Comparison of ENCODE assay signal across 23 mouse cellular contexts in the genomic region with DNA sequence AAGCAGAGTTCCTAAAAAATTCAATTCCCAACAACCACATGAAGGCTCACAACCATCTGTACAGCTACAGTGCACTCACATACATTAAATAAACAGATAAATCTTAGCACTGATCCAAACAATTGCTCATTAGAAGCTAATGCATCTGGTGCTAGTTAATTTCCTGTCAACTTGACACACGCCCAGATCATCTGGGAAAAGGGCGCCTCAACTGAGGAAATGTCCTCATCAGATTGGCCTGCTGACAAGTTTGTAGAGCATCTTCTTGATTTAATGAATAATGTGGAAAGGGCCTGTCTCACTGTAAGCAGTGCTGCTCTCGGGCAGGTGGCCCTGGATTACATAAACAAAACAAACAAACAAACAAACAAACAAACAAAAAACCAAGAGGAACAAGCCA.
"Had no signal": no experiment of that assay in that cellular context is flagged by ENCODE, and none has a peak within 500 bp of the region (broad histone marks: within the 10 kb centered on the region; RNA-seq: fewer than 3 reads in every experiment).

No protein-coding gene starts in this region.

- H3K4me3 ChIP-seq: kidney, embryonic 15.5 days; left cerebral cortex, adult 2 months; limb, embryonic 12.5 days; liver, embryonic 12.5 days; liver, embryonic 15.5 days; midbrain, embryonic 12.5 days; midbrain, embryonic 15.5 days; neural tube, embryonic 12.5 days; neural tube, embryonic 15.5 days had no signal

- H3K36me3 ChIP-seq: midbrain, embryonic 15.5 days had no signal

- ATAC-seq: liver, embryonic 12.5 days; midbrain, embryonic 15.5 days had no signal

- H3K4me2 ChIP-seq: kidney, embryonic 15.5 days; limb, embryonic 12.5 days; liver, embryonic 12.5 days; liver, embryonic 15.5 days; midbrain, embryonic 12.5 days; midbrain, embryonic 15.5 days; neural tube, embryonic 12.5 days; neural tube, embryonic 15.5 days had no signal

- H3K27ac ChIP-seq: kidney, embryonic 15.5 days; left cerebral cortex, adult 2 months; limb, embryonic 12.5 days; liver, embryonic 12.5 days; liver, embryonic 15.5 days; macrophage; midbrain, embryonic 12.5 days; midbrain, embryonic 15.5 days; neural tube, embryonic 12.5 days; neural tube, embryonic 15.5 days; stomach, postnatal 0 days had no signal

- H3K9me3 ChIP-seq: kidney, embryonic 15.5 days; limb, embryonic 12.5 days; liver, embryonic 12.5 days; liver, embryonic 15.5 days; midbrain, embryonic 12.5 days; midbrain, embryonic 15.5 days; neural tube, embryonic 12.5 days; neural tube, embryonic 15.5 days had no signal

- H3K27me3 ChIP-seq: kidney, embryonic 15.5 days; limb, embryonic 12.5 days; liver, embryonic 12.5 days; liver, embryonic 15.5 days; midbrain, embryonic 12.5 days; midbrain, embryonic 15.5 days; neural tube, embryonic 12.5 days; neural tube, embryonic 15.5 days had no signal

- H3K9ac ChIP-seq: kidney, embryonic 15.5 days; limb, embryonic 12.5 days; liver, embryonic 12.5 days; liver, embryonic 15.5 days; midbrain, embryonic 12.5 days; midbrain, embryonic 15.5 days; neural tube, embryonic 12.5 days; neural tube, embryonic 15.5 days had no signal

- DNase-seq: kidney, adult 11 months; kidney, adult 8-10 months; kidney, postnatal 10 days; kidney, postnatal 36 days; layer of hippocampus, postnatal 36 days; liver; right cerebral cortex, adult 18-20 months; right cerebral cortex, postnatal 14 days; right cerebral cortex, postnatal 4 days; thymus, adult 2 months; thymus, postnatal 14 days; thymus, postnatal 4 days had no signal

- H3K4me1 ChIP-seq: kidney, embryonic 15.5 days; limb, embryonic 12.5 days; liver, embryonic 12.5 days; liver, embryonic 15.5 days; midbrain, embryonic 12.5 days; midbrain, embryonic 15.5 days; neural tube, embryonic 12.5 days; neural tube, embryonic 15.5 days had no signal
